Mouse (Mus musculus) cerebellum, adult 2 months (tissue): ENCODE data around the gene Yrdc.

Source experiments
- CTCF ChIP-seq: fragments of 200-500 bp; IDR thresholded peaks from 2 replicates; pipeline ENCODE4 v1.5.1; 2011; ENCODE audit warnings: low read depth, mild to moderate bottlenecking, control low read depth, low read length, moderate library complexity, borderline replicate concordance; ENCODE audit not compliant: insufficient read depth
- POLR2A ChIP-seq: fragments of 200-500 bp; IDR thresholded peaks from 2 replicates; pipeline ENCODE4 v1.6.1; 2011; ENCODE audit warnings: low read length, control low read depth, borderline replicate concordance; ENCODE audit not compliant: insufficient read depth

GRCm38 (mm10) chr4:124872719-124873118, 22.2 kb downstream of the Yrdc start:
- no peak for TF ChIP-seq POLR2A
- 0 out of 2 replicates have a peak, but pooled peaks have one; percentile 7 for TF ChIP-seq CTCF
